In the genomic region with DNA sequence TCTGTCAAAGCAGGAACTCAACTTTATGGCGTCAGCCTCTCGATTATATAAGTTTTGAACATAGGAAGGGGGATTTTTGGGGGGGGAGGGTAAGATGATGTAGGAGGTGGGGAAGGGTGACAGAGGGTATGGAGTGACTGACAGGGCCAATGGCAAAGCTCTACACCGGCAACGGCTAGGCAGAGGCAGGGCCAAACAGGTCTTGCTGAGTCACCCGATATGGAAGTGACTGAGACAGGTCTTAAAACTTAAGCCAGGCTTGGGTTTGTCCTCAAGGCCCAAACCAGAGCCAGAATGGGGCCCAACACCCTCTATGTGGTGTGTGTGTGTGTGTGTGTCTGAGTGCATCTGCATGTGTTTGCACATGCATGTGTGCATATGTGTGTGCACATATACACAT, we compare ENCODE assay signal across 29 mouse cellular contexts.
DNase-seq lines count a peak whose midpoint lies in the region; ATAC-seq and TF ChIP-seq lines count a peak whose summit lies in the region.
"Had no signal": no experiment of that assay in that cellular context is flagged by ENCODE, and none has a peak within 500 bp of the region (broad histone marks: within the 10 kb centered on the region; RNA-seq: fewer than 3 reads in every experiment).

No protein-coding gene starts in this region.

- H3K27me3 ChIP-seq in heart, embryonic 13.5 days (replicated peaks), result 0 out of 2 replicates have a peak, but pooled peaks cover 2% of the 10 kb centered on the region
- H3K27me3 ChIP-seq in megakaryocyte, embryonic 14.5 days (replicated peaks), result peaks cover 47% of the 10 kb centered on the region
- no peaks in the 10 kb centered on the region for H3K27me3 ChIP-seq in liver, embryonic 14.5 days (ENCODE audit: control insufficient read depth, insufficient read depth, low read length)
- H3K27me3 ChIP-seq: forebrain, embryonic 12.5 days; hindbrain, embryonic 13.5 days; midbrain, embryonic 15.5 days; neural tube, embryonic 15.5 days had no signal

- no peak overlapping the region for H3K4me2 ChIP-seq in heart, embryonic 13.5 days
- no peak overlapping the region for H3K4me2 ChIP-seq in liver, embryonic 14.5 days (ENCODE audit: low read depth)
- H3K4me2 ChIP-seq: forebrain, embryonic 12.5 days; hindbrain, embryonic 13.5 days; midbrain, embryonic 15.5 days; neural tube, embryonic 15.5 days had no signal

- TF ChIP-seq EP300 in liver, embryonic 14.5 days (IDR thresholded peaks at IDR 0.05; ENCODE audit: low read depth), result no peak

- H3K9me3 ChIP-seq in heart, embryonic 13.5 days, result no peaks in the 10 kb centered on the region
- H3K9me3 ChIP-seq in megakaryocyte, embryonic 14.5 days, result no peaks in the 10 kb centered on the region
- H3K9me3 ChIP-seq in liver, embryonic 14.5 days (ENCODE audit: control insufficient read depth, low read length), result no peaks in the 10 kb centered on the region
- H3K9me3 ChIP-seq: forebrain, embryonic 12.5 days; hindbrain, embryonic 13.5 days; midbrain, embryonic 10.5 days; midbrain, embryonic 15.5 days; neural tube, embryonic 15.5 days had no signal

- H3K4me3 ChIP-seq in heart, embryonic 13.5 days, result no peak overlapping the region
- H3K4me3 ChIP-seq in megakaryocyte, embryonic 14.5 days (replicated peaks), result peak overlapping the region; percentile 40
- no peak overlapping the region for H3K4me3 ChIP-seq in liver, embryonic 14.5 days (ENCODE audit: insufficient read depth in 1 of 2, low read depth in 2 of 2, low read length in 2 of 2)
- H3K4me3 ChIP-seq: forebrain, embryonic 12.5 days; hindbrain, embryonic 13.5 days; midbrain, embryonic 10.5 days; midbrain, embryonic 15.5 days; neural tube, embryonic 15.5 days had no signal

- no peak overlapping the region for H3K27ac ChIP-seq in heart, embryonic 13.5 days (replicated peaks)
- no peak overlapping the region for H3K27ac ChIP-seq in liver, embryonic 14.5 days
- H3K27ac ChIP-seq: forebrain, embryonic 12.5 days; hindbrain, embryonic 13.5 days; midbrain, embryonic 10.5 days; midbrain, embryonic 15.5 days; neural tube, embryonic 15.5 days; stomach, postnatal 0 days had no signal

- TF ChIP-seq CTCF in liver, embryonic 14.5 days (IDR thresholded peaks at IDR 0.05; ENCODE audit: low read depth), result no peak

- no peaks in the 10 kb centered on the region for H3K36me3 ChIP-seq in heart, embryonic 13.5 days
- no peaks in the 10 kb centered on the region for H3K36me3 ChIP-seq in megakaryocyte, embryonic 14.5 days (replicated peaks; ENCODE audit: low read length)
- H3K36me3 ChIP-seq in liver, embryonic 14.5 days (replicated peaks; ENCODE audit: control insufficient read depth, insufficient read depth, low read depth), result peaks cover 99% of the 10 kb centered on the region

- H3K4me1 ChIP-seq in heart, embryonic 13.5 days, result peaks cover 17% of the 10 kb centered on the region; the same call in 1 of the 2 replicates
- peaks cover 15% of the 10 kb centered on the region for H3K4me1 ChIP-seq in megakaryocyte, embryonic 14.5 days
- no peaks in the 10 kb centered on the region; a peak in 1 of 4 replicates for H3K4me1 ChIP-seq in liver, embryonic 14.5 days (replicated peaks; ENCODE audit: control insufficient read depth in 2 of 2, insufficient read depth in 2 of 2, low read length in 1 of 2)

- no peak overlapping the region for H3K9ac ChIP-seq in heart, embryonic 13.5 days
- H3K9ac ChIP-seq in liver, embryonic 14.5 days (replicated peaks), result no peak overlapping the region
- H3K9ac ChIP-seq: forebrain, embryonic 12.5 days; forebrain, postnatal 0 days; hindbrain, embryonic 13.5 days; midbrain, embryonic 15.5 days; neural tube, embryonic 15.5 days had no signal

- intact Hi-C loops in heart, postnatal 25 days (cut with DNase I), result no loop called here

- ATAC-seq in heart, embryonic 13.5 days (ENCODE audit: extremely low read depth, insufficient number of reproducible peaks, low FRiP score, low TSS enrichment), result peak; percentile 44; the same call in 1 of the 2 replicates
- no peak for ATAC-seq in megakaryocyte, adult 5-6 weeks (ENCODE audit: poor library complexity, severe bottlenecking)
- ATAC-seq in liver, embryonic 14.5 days (ENCODE audit: insufficient read depth), result peak; percentile 14; the same call in 1 of the 2 replicates
- ATAC-seq: forebrain, postnatal 0 days; intestine, embryonic 16.5 days; lung, postnatal 0 days; midbrain, embryonic 15.5 days; Patski had no signal

- no peak for DNase-seq in heart, postnatal 25 days (ENCODE audit: low spot score)
- no peak for DNase-seq in liver, embryonic 14.5 days (ENCODE audit: low read depth in 3 of 3, low spot score in 3 of 3)
- no peak for DNase-seq in adipocyte (ENCODE audit: low spot score)
- no peak for DNase-seq in layer of hippocampus, adult 11-12 months (ENCODE audit: low spot score)
- DNase-seq: adrenal gland, postnatal 25 days; cerebellum, adult 11-12 months; cerebellum, postnatal 10 days; forebrain, postnatal 0 days; heart, postnatal 4 days; kidney, adult 8-10 months; kidney, postnatal 10 days; left cerebral cortex, postnatal 4 days; lung, adult 18-20 months; lung, postnatal 4 days; right cerebral cortex, adult 18-20 months; thymus, adult 18-20 months; thymus, postnatal 25 days had no signal

- 70% methylated on average over 5 of the region's 5 CpGs for WGBS in heart, embryonic 13.5 days
- WGBS in liver, embryonic 14.5 days (ENCODE audit: insufficient replicate concordance), result 58% methylated on average over 5 of the region's 5 CpGs
